Mouse (Mus musculus) spleen, adult 2 months (tissue): ENCODE data around the gene Rpa1.

Experiments used
- CTCF ChIP-seq: fragments of 200-500 bp; IDR thresholded peaks from 2 replicates; pipeline ENCODE4 v1.5.1; 2011; ENCODE audit warnings: mild to moderate bottlenecking, inconsistent platforms; ENCODE audit not compliant: insufficient read depth, insufficient read length, insufficient replicate concordance; ENCODE audit errors: extremely low read depth
- POLR2A ChIP-seq: fragments of 200-500 bp; IDR thresholded peaks from 2 replicates; pipeline ENCODE4 v1.6.1; 2011; ENCODE audit warnings: low read depth, low read length, inconsistent platforms

DNA sequence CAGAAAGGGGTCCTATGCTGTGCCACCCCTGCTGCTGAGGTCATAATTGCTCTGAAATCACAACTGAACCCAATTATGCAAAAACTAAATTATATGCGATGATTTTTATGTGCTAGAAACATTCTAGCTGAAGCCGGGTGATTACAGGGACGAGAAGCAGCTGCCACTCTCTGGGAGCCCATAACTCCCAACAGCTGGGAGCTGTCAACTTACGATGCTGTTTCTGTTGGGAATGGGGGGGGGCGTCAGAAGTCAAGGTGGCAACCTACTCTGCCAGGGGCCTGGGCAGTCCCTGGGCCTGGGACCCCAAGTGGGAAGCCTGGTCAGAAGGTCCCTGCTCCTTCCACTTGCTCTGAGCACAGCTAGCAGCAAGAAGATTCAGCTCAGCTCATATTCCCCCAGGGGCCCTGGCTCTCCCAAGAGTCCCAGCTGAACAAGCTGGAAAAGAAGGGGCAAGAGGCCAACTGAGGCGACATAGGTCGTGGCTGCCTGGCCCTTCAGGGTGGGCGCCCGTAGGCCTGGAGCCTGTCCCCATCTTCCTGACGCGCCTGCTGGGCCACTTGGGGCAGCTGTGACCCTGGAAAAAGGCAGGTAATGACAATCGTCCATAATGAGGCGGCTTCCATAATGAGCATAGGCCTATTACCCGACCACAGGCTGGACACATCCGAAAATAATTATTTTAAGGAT lies 84.7 kb downstream of the Rpa1 start:
- TF ChIP-seq CTCF (no peak), POLR2A (no peak)
